Mouse (Mus musculus) erythroid progenitor cell, adult 5-6 weeks (primary cell): ENCODE data around the gene Pcdh11x. TPM values are rescaled to one million over a fixed set of nuclear protein-coding genes. Genes with fewer than 3 reads are reported as not detected.

Experiments used
- total RNA-seq, 2 experiments: library from RNA; stranded (forward) in 1 of 2; stranded (reverse) in 1 of 2; fragments of 150-400 nt in 1 of 2; fragments of 186-747, 209-891 nt in 1 of 2; gene quantifications; 2 replicates each; pipeline versions ENCODE4 v1.2.3 to v1.2.4; 2015 to 2017; ENCODE audit warnings: low replicate concordance in 2 of 2

The Pcdh11x gene
- total RNA-seq, 2 experiments from 2014 or later, result not detected

Other genes with a start within 250 kb of the Pcdh11x start
- not detected in 2 replicates for gene H2afb3, start 22.8 kb downstream of the Pcdh11x start, total RNA-seq (2015; ENCODE audit: low replicate concordance)
- gene H2afb3, start 22.8 kb downstream of the Pcdh11x start, total RNA-seq (2017; ENCODE audit: low replicate concordance), result not detected in 2 replicates